Mouse (Mus musculus) E14TG2a.4 (cell line): ENCODE data around the gene Tmem189.

Experiments used
- CTCF ChIP-seq: conservative IDR thresholded peaks from 2 replicates; pipeline ENCODE4 v1.5.1; 2014; ENCODE audit warnings: low read length
- NANOG ChIP-seq: IDR thresholded peaks from 2 replicates; pipeline ENCODE4 v1.6.1; 2014; ENCODE audit warnings: borderline replicate concordance, low read length, mixed read lengths
- POU5F1 ChIP-seq: IDR thresholded peaks from 2 replicates; pipeline ENCODE4 v1.6.1; 2014; ENCODE audit warnings: low read length, borderline replicate concordance

GRCm38 (mm10) chr2:167683721-167684120 lies 5.9 kb downstream of the Tmem189 start:
- no peak for TF ChIP-seq NANOG
- TF ChIP-seq CTCF = no peak
- no peak for TF ChIP-seq POU5F1
